Mouse (Mus musculus) ES-E14 (cell line): ENCODE results near the gene Nfkbia. TPM values are rescaled to one million over a fixed set of nuclear protein-coding genes. Genes with fewer than 3 reads are reported as not detected.
A peak's percentile ranks its signal among the peaks of the same experiment; 100 is the strongest.

Source experiments
- DNase-seq: peaks from one replicate; pipeline ENCODE4 v3.0.0-alpha.2; 2013; ENCODE audit warnings: low read depth, low spot score
- H3K27ac ChIP-seq: 2 replicates; pipeline ENCODE4 v1.5.1; 2012; ENCODE audit warnings: low read depth, mild to moderate bottlenecking, low read length, moderate library complexity, mixed read lengths; ENCODE audit not compliant: poor library complexity, insufficient read depth, severe bottlenecking
- H3K36me3 ChIP-seq: 2 replicates; pipeline ENCODE4 v1.6.1; 2012; ENCODE audit warnings: mild to moderate bottlenecking, low read length, moderate library complexity, mixed read lengths; ENCODE audit not compliant: control insufficient read depth, poor library complexity, insufficient read depth, severe bottlenecking
- H3K4me1 ChIP-seq, 2 experiments: fragments of 150-350 bp in 1 of 2; sonication (generic) in 1 of 2; 2 replicates each; pipeline ENCODE4 v1.6.1; 2012; ENCODE audit warnings: low read length in 2 of 2, mild to moderate bottlenecking in 1 of 2, mixed read lengths in 1 of 2; ENCODE audit not compliant: control insufficient read depth in 2 of 2, insufficient read depth in 2 of 2, poor library complexity in 1 of 2
- H3K4me3 ChIP-seq, 2 experiments: fragments of 150-350 bp in 1 of 2; sonication (generic) in 1 of 2; 2 replicates each; pipeline ENCODE4 v1.5.1; 2012; ENCODE audit warnings: low read length in 2 of 2, low read depth in 1 of 2, mild to moderate bottlenecking in 1 of 2, mixed read lengths in 1 of 2; ENCODE audit not compliant: insufficient read depth in 1 of 2, poor library complexity in 1 of 2, severe bottlenecking in 1 of 2
- H3K9ac ChIP-seq: 2 replicates; pipeline ENCODE4 v1.6.1; 2012; ENCODE audit warnings: low read depth, mild to moderate bottlenecking, low read length, mixed read lengths; ENCODE audit not compliant: poor library complexity, insufficient read depth, severe bottlenecking
- H3K9me3 ChIP-seq: fragments of 150-350 bp; sonication (generic); 2 replicates; pipeline ENCODE4 v1.6.1; 2012; ENCODE audit warnings: low read depth, mild to moderate bottlenecking, low read length; ENCODE audit not compliant: control insufficient read depth, insufficient read depth
- CHD2 ChIP-seq: IDR thresholded peaks from 2 replicates; pipeline ENCODE4 v1.6.1; 2014; ENCODE audit warnings: mild to moderate bottlenecking, low read depth, low read length, inconsistent platforms
- HCFC1 ChIP-seq: IDR thresholded peaks from 2 replicates; pipeline ENCODE4 v1.6.1; 2012; ENCODE audit warnings: low read length, inconsistent platforms, borderline replicate concordance; ENCODE audit not compliant: insufficient read depth
- MAFK ChIP-seq: IDR thresholded peaks from 2 replicates; pipeline ENCODE4 v1.6.1; 2014; ENCODE audit warnings: mild to moderate bottlenecking, low read depth, low read length, inconsistent platforms; ENCODE audit not compliant: insufficient read depth
- ZC3H11A ChIP-seq: IDR thresholded peaks from 2 replicates; pipeline ENCODE4 v1.6.1; 2012; ENCODE audit warnings: low read depth, mild to moderate bottlenecking, inconsistent platforms, low read length, borderline replicate concordance
- ZNF384 ChIP-seq: IDR thresholded peaks from 2 replicates; pipeline ENCODE4 v1.6.1; 2012; ENCODE audit warnings: low read depth, low read length, inconsistent platforms
- in situ Hi-C, 2 experiments: fragments of 600-800 bp; cut with MboI; formaldehyde crosslinking; loops; one replicate each; pipeline ENCODE4 v1.15.1; 2025; ENCODE audit warnings: low sequenced_read_pairs in 2 of 2, inconsistent platforms in 1 of 2; ENCODE audit not compliant: unreplicated experiment in 2 of 2
- total RNA-seq: library from RNA; depleted of rRNA; stranded (reverse); fragments of 300-350 nt; gene quantifications from 2 replicates; pipeline ENCODE4 v1.2.3, GENCODE M21; 2012

Gene Nfkbia
- total RNA-seq, 1 experiment, result 30.6 TPM

DNA sequence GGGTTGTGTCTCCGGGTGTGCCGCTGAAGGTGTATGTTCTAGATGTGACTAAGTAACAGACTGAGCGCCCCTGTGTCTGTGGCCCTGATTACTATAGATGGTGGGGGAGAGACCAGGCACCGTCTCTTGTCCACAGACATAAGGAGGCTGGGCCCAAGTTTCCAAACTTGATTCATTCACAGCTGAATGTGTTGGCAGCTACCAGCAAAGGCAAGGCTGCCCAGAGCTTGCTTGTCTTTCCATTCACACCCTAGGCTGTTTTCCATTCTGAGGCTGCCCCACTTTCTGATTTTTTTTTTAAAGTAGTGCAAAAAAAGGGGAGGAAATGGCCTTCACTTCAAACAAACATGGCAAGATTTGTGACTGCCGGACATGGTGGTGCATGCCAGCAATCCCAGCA lies 35.6 kb downstream of the Nfkbia start:
- in situ Hi-C loops, result no loop called here
- no peaks in the 10 kb centered on the region; the same call in 1 of the 2 replicates for H3K36me3 ChIP-seq
- TF ChIP-seq ZNF384 (no peak), CHD2 (no peak), HCFC1 (no peak), ZC3H11A (no peak), MAFK (no peak)
- no peak overlapping the region; the same call in 1 of the 2 replicates for H3K9ac ChIP-seq
- H3K27ac ChIP-seq, result no peak overlapping the region
- no peak for DNase-seq
- peaks cover 6 to 14% of the 10 kb centered on the region in 2 experiments for H3K4me1 ChIP-seq
- no peak overlapping the region for H3K4me3 ChIP-seq
- H3K9me3 ChIP-seq, result no peaks in the 10 kb centered on the region

DNA sequence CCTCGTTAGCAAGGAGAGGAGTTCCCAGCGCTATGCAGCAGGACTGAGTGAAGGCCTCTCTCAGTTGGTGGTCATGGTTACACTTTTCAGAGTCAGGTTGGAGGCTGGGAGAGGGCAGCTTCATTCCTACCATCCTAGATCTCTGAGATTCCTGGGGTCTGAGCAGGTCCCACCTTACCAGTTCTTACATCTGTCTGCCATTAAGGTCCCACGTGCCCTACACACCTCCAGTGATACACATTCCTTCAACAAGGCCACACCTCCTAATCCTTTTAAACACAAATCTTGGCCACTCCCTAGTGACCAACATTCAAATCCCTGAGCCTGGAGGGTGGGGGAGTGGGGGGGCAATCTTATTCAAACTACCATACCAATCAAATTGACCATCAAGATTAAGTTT lies 36.3 kb downstream of the Nfkbia start:
- in situ Hi-C loops, result no loop called here
- H3K27ac ChIP-seq, result no peak overlapping the region
- no peak for DNase-seq

DNA sequence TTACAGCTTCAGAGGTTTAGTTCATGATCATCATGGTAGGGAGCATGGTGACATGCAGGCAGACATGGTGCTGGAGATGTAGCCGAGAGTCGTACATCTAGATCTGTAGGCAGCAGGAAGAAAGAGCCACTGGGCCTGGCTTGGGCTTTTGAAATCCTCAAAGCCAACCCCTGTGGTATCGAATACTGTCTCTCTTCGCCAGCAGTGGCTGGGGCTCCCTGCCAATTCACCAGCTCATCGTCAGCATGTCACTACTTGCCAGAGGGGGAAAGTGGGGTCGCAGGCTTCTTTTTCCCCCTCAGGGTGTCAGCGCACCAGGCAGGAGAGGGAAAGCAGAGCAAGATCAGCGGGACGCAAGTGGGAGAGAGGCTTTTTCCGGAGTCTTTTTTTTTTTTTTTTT lies 37.2 kb downstream of the Nfkbia start:
- Histone ChIP-seq H3K9ac (peak overlapping the region; percentile 13; the same call in 1 of the 2 replicates), H3K36me3 (no peaks in the 10 kb centered on the region; the same call in 1 of the 2 replicates), H3K27ac (no peak overlapping the region), H3K4me1 (peaks cover 6 to 18% of the 10 kb centered on the region in 2 experiments), H3K4me3 (no peak overlapping the region), H3K9me3 (no peaks in the 10 kb centered on the region)
- TF ChIP-seq ZNF384, result no peak
- TF ChIP-seq CHD2, result no peak
- no peak for TF ChIP-seq ZC3H11A
- TF ChIP-seq HCFC1, result no peak
- no peak for TF ChIP-seq MAFK
- in situ Hi-C loops, result no loop called here
- DNase-seq, result no peak

More for the DNA sequence above, 36.3 kb downstream of the Nfkbia start:
- no peak for TF ChIP-seq MAFK
- H3K9ac ChIP-seq, result no peak overlapping the region
- no peak overlapping the region for H3K4me3 ChIP-seq
- H3K9me3 ChIP-seq, result no peaks in the 10 kb centered on the region
- H3K36me3 ChIP-seq, result no peaks in the 10 kb centered on the region; the same call in 1 of the 2 replicates
- H3K4me1 ChIP-seq, result peaks cover 6 to 14% of the 10 kb centered on the region in 2 experiments

DNA sequence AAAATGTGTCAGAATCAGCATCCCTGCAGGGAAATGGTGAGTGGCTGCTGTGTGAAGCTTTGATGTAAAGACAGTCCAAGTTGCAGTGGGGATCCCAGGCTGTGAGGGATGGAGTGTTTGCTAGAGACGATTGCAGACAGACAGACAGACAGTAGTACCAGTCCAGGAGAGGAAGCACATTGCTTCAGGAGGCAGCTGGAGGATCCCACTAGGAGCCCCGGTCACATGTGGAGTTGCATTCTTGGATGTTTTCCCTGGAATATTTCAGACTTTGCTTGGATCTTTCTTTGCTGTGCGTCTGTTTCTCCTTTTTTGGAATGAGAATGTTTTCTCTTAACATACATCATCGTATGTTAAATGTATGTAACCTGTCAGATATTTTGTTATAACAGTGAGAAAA lies 38.5 kb downstream of the Nfkbia start:
- Histone ChIP-seq H3K27ac (no peak overlapping the region), H3K9ac (no peak overlapping the region), H3K36me3 (no peaks in the 10 kb centered on the region; the same call in 1 of the 2 replicates), H3K9me3 (no peaks in the 10 kb centered on the region), H3K4me3 (no peak overlapping the region), H3K4me1 (peaks cover 6 to 22% of the 10 kb centered on the region in 2 experiments)
- no peak for DNase-seq
- TF ChIP-seq CHD2, result no peak
- in situ Hi-C loops, result no loop called here

DNA sequence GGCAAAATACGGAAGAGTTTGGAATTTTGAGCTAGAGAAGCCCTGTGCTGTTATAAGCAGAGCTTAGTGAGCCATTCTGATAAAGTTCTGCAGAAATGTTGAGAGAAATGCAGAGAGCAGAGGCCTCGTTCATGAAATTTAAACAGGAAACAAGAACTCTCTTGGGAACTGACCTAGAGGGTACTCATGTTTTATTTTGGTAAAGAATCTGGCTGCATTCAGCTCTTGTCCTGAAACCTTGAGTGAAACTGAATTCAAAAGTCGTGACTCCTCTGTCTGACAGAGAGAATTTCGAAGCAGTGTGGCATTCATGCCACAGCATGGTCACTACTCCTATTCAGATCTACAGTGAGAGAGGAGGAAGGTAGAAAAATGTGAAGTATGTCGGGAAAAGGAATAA lies 39.6 kb downstream of the Nfkbia start:
- H3K36me3 ChIP-seq, result no peaks in the 10 kb centered on the region
- no peak for TF ChIP-seq ZNF384
- no peak for TF ChIP-seq CHD2
- no peak for TF ChIP-seq MAFK
- no peak for TF ChIP-seq ZC3H11A
- no peak for TF ChIP-seq HCFC1
- DNase-seq, result no peak
- H3K4me3 ChIP-seq, result no peak overlapping the region
- in situ Hi-C loops, result no loop called here
- H3K9me3 ChIP-seq, result no peaks in the 10 kb centered on the region
- H3K4me1 ChIP-seq, result peaks cover 6 to 22% of the 10 kb centered on the region in 2 experiments
- no peak overlapping the region for H3K27ac ChIP-seq
- H3K9ac ChIP-seq, result no peak overlapping the region
